Mouse (Mus musculus): ENCODE data around the gene Fam83g. TPM values are rescaled to one million over a fixed set of nuclear protein-coding genes. Genes with fewer than 3 reads are reported as not detected.

The Fam83g gene
- polyA plus RNA-seq, 1 experiment from 2014 or later: 2.1 TPM

- peaks cover 80% of the 10 kb centered on the region for H3K36me3 ChIP-seq (ENCODE audit: insufficient read depth)
- no peaks in the 10 kb centered on the region for H3K4me1 ChIP-seq (ENCODE audit: insufficient read depth)
- no peak overlapping the region for H3K4me2 ChIP-seq
- ATAC-seq (ENCODE audit: insufficient read depth): no peak
- H3K27me3 ChIP-seq (ENCODE audit: insufficient read depth, low read length): no peaks in the 10 kb centered on the region
- DNase-seq: peak; percentile 32
- no peak overlapping the region for H3K27ac ChIP-seq (ENCODE audit: low read depth)
- peak; percentile 58 for TF ChIP-seq CTCF (IDR thresholded peaks at IDR 0.05; ENCODE audit: low read depth)
- H3K9me3 ChIP-seq (ENCODE audit: low read depth, low read length): no peaks in the 10 kb centered on the region
- WGBS: 78% methylated on average over 5 of the region's 5 CpGs
- no peak overlapping the region for H3K9ac ChIP-seq
- H3K4me3 ChIP-seq (ENCODE audit: low read depth, low read length): no peak overlapping the region
These were observed 67.7 kb downstream of the Fam83g start for GRCm38 (mm10) chr11:61751612-61752011.

DNA sequence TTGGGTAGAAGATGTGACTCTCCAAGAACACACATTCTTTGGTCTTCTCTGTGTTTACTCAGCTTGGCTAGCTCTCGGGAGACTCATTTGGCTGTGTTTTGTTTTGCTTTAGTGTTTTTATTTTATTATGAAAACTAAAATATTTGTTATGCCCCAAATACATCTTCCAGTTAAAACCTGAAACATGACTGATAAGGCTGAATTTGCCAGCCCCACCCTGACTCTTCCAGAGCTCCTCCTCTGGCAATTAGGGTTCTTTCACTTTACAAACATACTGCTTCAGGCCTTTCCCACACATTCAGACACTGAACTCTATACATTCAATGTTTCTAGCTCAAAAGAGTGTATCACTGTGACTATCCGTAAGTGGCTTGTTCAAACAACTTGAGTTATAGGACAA is 73.3 kb downstream of the Fam83g start:
- Histone ChIP-seq H3K27ac (ENCODE audit: low read depth) (no peak overlapping the region), H3K9ac (no peak overlapping the region), H3K9me3 (ENCODE audit: low read depth, low read length) (no peaks in the 10 kb centered on the region), H3K27me3 (ENCODE audit: insufficient read depth, low read length) (no peaks in the 10 kb centered on the region), H3K4me1 (ENCODE audit: insufficient read depth) (no peaks in the 10 kb centered on the region), H3K4me3 (ENCODE audit: low read depth, low read length) (no peak overlapping the region), H3K4me2 (no peak overlapping the region), H3K36me3 (ENCODE audit: insufficient read depth) (peaks cover 35% of the 10 kb centered on the region)
- DNase-seq (no peak), ATAC-seq (ENCODE audit: insufficient read depth) (no peak)
- WGBS: 72% methylated on average over 2 of the region's 2 CpGs
- TF ChIP-seq CTCF (IDR thresholded peaks at IDR 0.05; ENCODE audit: low read depth): no peak

Other genes starting within 250 kb of the Fam83g start
- gene Rnf112, start 230.0 kb upstream of the Fam83g start, polyA plus RNA-seq (2014; fragmentation: Nextera tagmentation; extraction: Ambion mirVana): 0.31 and 0.42 TPM in 2 replicates
- 615 and 660 TPM in 2 replicates for gene Mfap4, start 198.7 kb upstream of the Fam83g start, polyA plus RNA-seq (2014; fragmentation: Nextera tagmentation; extraction: Ambion mirVana)
- gene Mapk7, start 189.7 kb upstream of the Fam83g start, polyA plus RNA-seq (2014; fragmentation: Nextera tagmentation; extraction: Ambion mirVana): 62.8 and 69.6 TPM in 2 replicates
- gene B9d1, start 178.9 kb upstream of the Fam83g start, polyA plus RNA-seq (2014; fragmentation: Nextera tagmentation; extraction: Ambion mirVana): 48.9 and 54.1 TPM in 2 replicates
- gene Epn2, start 104.4 kb upstream of the Fam83g start, polyA plus RNA-seq (2014; fragmentation: Nextera tagmentation; extraction: Ambion mirVana): 26.1 and 30.0 TPM in 2 replicates
- 27.8 and 29.5 TPM in 2 replicates for gene Grap, start 30.8 kb upstream of the Fam83g start, polyA plus RNA-seq (2014; fragmentation: Nextera tagmentation; extraction: Ambion mirVana)
- gene Slc5a10, start 36.7 kb downstream of the Fam83g start, polyA plus RNA-seq (2014; fragmentation: Nextera tagmentation; extraction: Ambion mirVana): not detected in 2 replicates
- 26.7 and 28.6 TPM in 2 replicates for gene Prpsap2, start 78.0 kb downstream of the Fam83g start, polyA plus RNA-seq (2014; fragmentation: Nextera tagmentation; extraction: Ambion mirVana)
- gene Ulk2, start 171.0 kb downstream of the Fam83g start, polyA plus RNA-seq (2014; fragmentation: Nextera tagmentation; extraction: Ambion mirVana): 20.5 and 20.8 TPM in 2 replicates
- 19.0 and 20.4 TPM in 2 replicates for gene Akap10, start 246.2 kb downstream of the Fam83g start, polyA plus RNA-seq (2014; fragmentation: Nextera tagmentation; extraction: Ambion mirVana)